Mouse (Mus musculus) hindbrain, postnatal 0 days (tissue): ENCODE data around the gene Cldn13. TPM values are rescaled to one million over a fixed set of nuclear protein-coding genes. Genes with fewer than 3 reads are reported as not detected.

Experiments used
- ATAC-seq: fragments of 200-750 bp; cut with Nextera tagmentation; 2 replicates; pipeline ENCODE4 v1.8.0; 2017; ENCODE audit warnings: mild to moderate bottlenecking, moderate TSS enrichment, moderate library complexity
- DNase-seq: peaks from one replicate; pipeline ENCODE4 v3.0.0-alpha.2; 2015; ENCODE audit warnings: low spot score
- H3K27ac ChIP-seq: fragments of 300-500 bp; sonication (generic); 2 replicates; pipeline ENCODE4 v1.5.1; 2014; ENCODE audit warnings: mild to moderate bottlenecking
- H3K27me3 ChIP-seq: fragments of 300-500 bp; sonication (generic); 2 replicates; pipeline ENCODE4 v1.6.1; 2014; ENCODE audit warnings: low read length, mixed read lengths; ENCODE audit not compliant: insufficient read depth
- H3K36me3 ChIP-seq: fragments of 300-500 bp; sonication (generic); 2 replicates; pipeline ENCODE4 v1.6.1; 2014; ENCODE audit warnings: low read length, mixed read lengths; ENCODE audit not compliant: insufficient read depth
- H3K4me1 ChIP-seq: fragments of 300-500 bp; sonication (generic); 2 replicates; pipeline ENCODE4 v1.6.1; 2014; ENCODE audit warnings: antibody characterized with exemption, low read length, mixed read lengths; ENCODE audit not compliant: insufficient read depth
- H3K4me2 ChIP-seq: fragments of 300-500 bp; sonication (generic); 2 replicates; pipeline ENCODE4 v1.6.1; 2014; ENCODE audit warnings: low read depth, mild to moderate bottlenecking, low read length, moderate library complexity, mixed read lengths
- H3K4me3 ChIP-seq: fragments of 300-500 bp; sonication (generic); 2 replicates; pipeline ENCODE4 v1.5.1; 2014; ENCODE audit warnings: low read length
- H3K9ac ChIP-seq: fragments of 300-500 bp; sonication (generic); replicated peaks from 2 replicates; pipeline ENCODE4 v1.6.1; 2014; ENCODE audit warnings: mild to moderate bottlenecking, low read length, moderate library complexity, mixed read lengths
- H3K9me3 ChIP-seq: fragments of 300-500 bp; sonication (generic); 2 replicates; pipeline ENCODE4 v1.6.1; 2016; ENCODE audit warnings: low read length, mixed read lengths
- CTCF ChIP-seq: IDR thresholded peaks from 2 replicates; pipeline ENCODE4 v1.5.1; 2016; ENCODE audit warnings: antibody characterized with exemption, control low read depth, low read depth
- WGBS: fragments of 180-500 bp; shearing (Covaris S2); extraction: QIAGEN DNeasy Blood & Tissue Kit; methylation state at CpG from one replicate; pipeline ENCODE4 v1.1.7; 2014; 5-methylcytosine and 5-hydroxymethylcytosine counted together
- polyA plus RNA-seq: library from polyadenylated mRNA; unstranded; fragments of >200 nt; fragmentation: Nextera tagmentation; extraction: Ambion mirVana; gene quantifications from 2 replicates; pipeline ENCODE4 v1.2.1, GENCODE M21; 2015
- total RNA-seq: library from RNA; depleted of rRNA; stranded (reverse); fragments of >200 nt; gene quantifications from 2 replicates; pipeline ENCODE4 v1.2.3, GENCODE M21; 2014; rRNA removed

The Cldn13 gene
- total and polyA plus RNA-seq, 2 experiments from 2014 or later = not detected

- no peak for DNase-seq
- 55% methylated on average over 18 of the region's 18 CpGs for WGBS
- no peaks in the 10 kb centered on the region for H3K9me3 ChIP-seq
- ATAC-seq = no peak
- H3K4me2 ChIP-seq = no peak overlapping the region
- no peak overlapping the region for H3K9ac ChIP-seq
- no peaks in the 10 kb centered on the region for H3K36me3 ChIP-seq
- TF ChIP-seq CTCF = no peak
- no peaks in the 10 kb centered on the region; the same call in 1 of the 2 replicates for H3K4me1 ChIP-seq
- no peak overlapping the region for H3K27ac ChIP-seq
- no peak overlapping the region for H3K4me3 ChIP-seq
- no peaks in the 10 kb centered on the region for H3K27me3 ChIP-seq
Measured at GRCm38 (mm10) chr5:134867320-134868144, 47.8 kb downstream of the Cldn13 start.

- TF ChIP-seq CTCF = peak; percentile 30
- Histone ChIP-seq H3K9ac (no peak overlapping the region), H3K27me3 (no peaks in the 10 kb centered on the region), H3K9me3 (no peaks in the 10 kb centered on the region), H3K36me3 (no peaks in the 10 kb centered on the region), H3K4me3 (no peak overlapping the region), H3K4me1 (no peaks in the 10 kb centered on the region; the same call in 1 of the 2 replicates), H3K4me2 (no peak overlapping the region), H3K27ac (no peak overlapping the region)
- WGBS = 45% methylated on average over 8 of the region's 8 CpGs
- ATAC-seq (no peak), DNase-seq (peak; percentile 36)
Measured at GRCm38 (mm10) chr5:134865158-134865557, 50.2 kb downstream of the Cldn13 start.

Other genes with a start within 250 kb of the Cldn13 start
- 89.7 and 90.6 TPM in 2 replicates for gene Limk1, start 226.9 kb downstream of the Cldn13 start, total RNA-seq
- gene Limk1, start 226.9 kb downstream of the Cldn13 start, polyA plus RNA-seq = 19.7 and 20.4 TPM in 2 replicates
- 31.8 and 43.3 TPM in 2 replicates for gene Eln, start 168.2 kb downstream of the Cldn13 start, total RNA-seq
- 30.4 and 47.4 TPM in 2 replicates for gene Eln, start 168.2 kb downstream of the Cldn13 start, polyA plus RNA-seq
- not detected in 2 replicates for gene Tmem270, start 8.8 kb downstream of the Cldn13 start, total RNA-seq
- gene Tmem270, start 8.8 kb downstream of the Cldn13 start, polyA plus RNA-seq = not detected in 2 replicates
- gene Mettl27, start 16.8 kb upstream of the Cldn13 start, total RNA-seq = 8.1 and 10.9 TPM in 2 replicates
- gene Mettl27, start 16.8 kb upstream of the Cldn13 start, polyA plus RNA-seq = 8.5 and 11.0 TPM in 2 replicates
- gene Cldn4, start 31.4 kb upstream of the Cldn13 start, total RNA-seq = not detected in 2 replicates
- not detected in 2 replicates for gene Cldn4, start 31.4 kb upstream of the Cldn13 start, polyA plus RNA-seq
- 3.6 and 10.5 TPM in 2 replicates for gene Cldn3, start 70.7 kb upstream of the Cldn13 start, total RNA-seq
- gene Cldn3, start 70.7 kb upstream of the Cldn13 start, polyA plus RNA-seq = 4.7 and 5.9 TPM in 2 replicates
- 60.7 and 72.4 TPM in 2 replicates for gene Abhd11, start 93.6 kb upstream of the Cldn13 start, total RNA-seq
- gene Abhd11, start 93.6 kb upstream of the Cldn13 start, polyA plus RNA-seq = 81.7 and 83.7 TPM in 2 replicates
- gene Stx1a, start 108.0 kb upstream of the Cldn13 start, total RNA-seq = 141 and 149 TPM in 2 replicates
- gene Stx1a, start 108.0 kb upstream of the Cldn13 start, polyA plus RNA-seq = 118 and 126 TPM in 2 replicates
- gene Dnajc30, start 148.7 kb upstream of the Cldn13 start, total RNA-seq = 14.7 and 19.6 TPM in 2 replicates
- gene Dnajc30, start 148.7 kb upstream of the Cldn13 start, polyA plus RNA-seq = 43.4 and 45.3 TPM in 2 replicates
- gene Bud23, start 149.4 kb upstream of the Cldn13 start, total RNA-seq = 44.8 and 52.2 TPM in 2 replicates
- gene Bud23, start 149.4 kb upstream of the Cldn13 start, polyA plus RNA-seq = 64.5 TPM in 2 replicates
- 97.1 and 100 TPM in 2 replicates for gene Vps37d, start 162.7 kb upstream of the Cldn13 start, total RNA-seq
- 28.6 and 30.0 TPM in 2 replicates for gene Vps37d, start 162.7 kb upstream of the Cldn13 start, polyA plus RNA-seq
- gene Mlxipl, start 174.4 kb upstream of the Cldn13 start, total RNA-seq = 0.58 and 2.3 TPM in 2 replicates
- 0.86 and 1.4 TPM in 2 replicates for gene Mlxipl, start 174.4 kb upstream of the Cldn13 start, polyA plus RNA-seq
- 36.9 and 43.7 TPM in 2 replicates for gene Tbl2, start 234.1 kb upstream of the Cldn13 start, total RNA-seq
- 10.7 and 12.3 TPM in 2 replicates for gene Tbl2, start 234.1 kb upstream of the Cldn13 start, polyA plus RNA-seq